Mouse (Mus musculus) CD4-positive, CD25-positive, alpha-beta regulatory T cell, adult 4 months (primary cell): ENCODE measurements around the gene Gm26602. TPM values are rescaled to one million over a fixed set of nuclear protein-coding genes. Genes with fewer than 3 reads are reported as not detected.
"Not testable (repeated sequence)": the region's sequence is repeated elsewhere in the genome, so short reads cannot be mapped to it uniquely, and the experiment has no call there.

ENCODE experiments used
- ATAC-seq: one replicate; pipeline ENCODE4 v1.8.0; 2017
- polyA plus RNA-seq, 2 experiments: library from polyadenylated mRNA; unstranded; fragments of 100-300 nt; shearing (Covaris generic); gene quantifications; one replicate each; pipeline ENCODE4 v1.2.1; 2017

The Gm26602 gene
- polyA plus RNA-seq, 2 experiments from 2014 or later, result not detected

GRCm38 (mm10) chr10:79934272-79934721, 23.6 kb downstream of the Gm26602 start:
- no peak for ATAC-seq

- no peak for ATAC-seq
Measured at GRCm38 (mm10) chr10:79934794-79935569, 24.3 kb downstream of the Gm26602 start.

- ATAC-seq, result no peak
Measured at GRCm38 (mm10) chr10:79936284-79936910, 25.7 kb downstream of the Gm26602 start.

GRCm38 (mm10) chr10:79936911-79937441, 26.3 kb downstream of the Gm26602 start:
- peak; percentile 90 for ATAC-seq

GRCm38 (mm10) chr10:79937775-79938526, 27.3 kb downstream of the Gm26602 start:
- ATAC-seq, result no peak

- ATAC-seq, result no peak
Measured at GRCm38 (mm10) chr10:79940749-79941148, 30.1 kb downstream of the Gm26602 start.

- no peak for ATAC-seq
Measured at GRCm38 (mm10) chr10:79942988-79943387, 32.3 kb downstream of the Gm26602 start.

GRCm38 (mm10) chr10:79943471-79943901, 32.8 kb downstream of the Gm26602 start:
- no peak for ATAC-seq

- no peak for ATAC-seq
Measured at GRCm38 (mm10) chr10:79945507-79946234, 35.0 kb downstream of the Gm26602 start.

- ATAC-seq, result no peak
Measured at GRCm38 (mm10) chr10:79946752-79947322, 36.2 kb downstream of the Gm26602 start.

GRCm38 (mm10) chr10:79947502-79947901, 36.8 kb downstream of the Gm26602 start:
- no peak for ATAC-seq

- ATAC-seq, result no peak
Measured at GRCm38 (mm10) chr10:79949873-79950272, 39.2 kb downstream of the Gm26602 start.

- ATAC-seq, result no peak
Measured at GRCm38 (mm10) chr10:79950661-79951060, 40.0 kb downstream of the Gm26602 start.

GRCm38 (mm10) chr10:79953946-79954345, 43.3 kb downstream of the Gm26602 start:
- no peak for ATAC-seq

GRCm38 (mm10) chr10:79955691-79956090, 45.0 kb downstream of the Gm26602 start:
- no peak for ATAC-seq

- no peak for ATAC-seq
Measured at GRCm38 (mm10) chr10:79956643-79957154, 46.0 kb downstream of the Gm26602 start.

- peak; percentile 18 for ATAC-seq
Measured at GRCm38 (mm10) chr10:79958140-79958816, 47.6 kb downstream of the Gm26602 start.

GRCm38 (mm10) chr10:79959412-79959811, 48.8 kb downstream of the Gm26602 start:
- not testable (repeated sequence) for ATAC-seq

- peak; percentile 94 for ATAC-seq
Measured at GRCm38 (mm10) chr10:79959847-79960601, 49.4 kb downstream of the Gm26602 start, which contains the start of gene Wdr18. Wdr18 (plus strand) TSS chr10:79960152.
